29 mouse cellular contexts compared by ENCODE assay signal in genomic region chr5:38707364-38708075, GRCm38 (mm10). TPM values are rescaled to one million over a fixed set of nuclear protein-coding genes. Genes with fewer than 3 reads are reported as not detected.
DNase-seq lines count a peak whose midpoint lies in the region; ATAC-seq lines count a peak whose summit lies in the region.
"Had no signal": no experiment of that assay in that cellular context is flagged by ENCODE, and none has a peak within 500 bp of the region (broad histone marks: within the 10 kb centered on the region; RNA-seq: fewer than 3 reads in every experiment).

No protein-coding gene starts in this region.

- H3K27me3 ChIP-seq in forebrain, embryonic 14.5 days (replicated peaks; ENCODE audit: control insufficient read depth, insufficient read depth, low read length) = no peaks in the 10 kb centered on the region
- H3K27me3 ChIP-seq in forebrain, embryonic 10.5 days (ENCODE audit: poor library complexity, severe bottlenecking) = no peaks in the 10 kb centered on the region
- H3K27me3 ChIP-seq: embryonic facial prominence, embryonic 15.5 days; hindbrain, embryonic 15.5 days; limb, embryonic 13.5 days; lung, embryonic 15.5 days; midbrain, embryonic 15.5 days; neural tube, embryonic 15.5 days; stomach, embryonic 15.5 days had no signal

- H3K4me1 ChIP-seq in forebrain, embryonic 14.5 days (ENCODE audit: control insufficient read depth, insufficient read depth, low read length) = no peaks in the 10 kb centered on the region
- no peaks in the 10 kb centered on the region for H3K4me1 ChIP-seq in forebrain, embryonic 10.5 days
- H3K4me1 ChIP-seq: embryonic facial prominence, embryonic 15.5 days; hindbrain, embryonic 10.5 days; hindbrain, embryonic 15.5 days; limb, embryonic 13.5 days; lung, embryonic 15.5 days; midbrain, embryonic 15.5 days; neural tube, embryonic 15.5 days; stomach, embryonic 15.5 days had no signal

- no peak overlapping the region for H3K4me2 ChIP-seq in forebrain, embryonic 14.5 days (ENCODE audit: low read length)
- H3K4me2 ChIP-seq: embryonic facial prominence, embryonic 15.5 days; hindbrain, embryonic 15.5 days; limb, embryonic 13.5 days; liver, embryonic 11.5 days; lung, embryonic 15.5 days; midbrain, embryonic 15.5 days; neural tube, embryonic 15.5 days; stomach, embryonic 15.5 days had no signal

- peak; percentile 75; the same call in 1 of the 2 replicates for ATAC-seq in forebrain, embryonic 14.5 days
- peak; percentile 65 for ATAC-seq in common myeloid progenitor, adult 5-6 weeks (replicated peaks; ENCODE audit: low read depth, poor library complexity, severe bottlenecking)
- peak; percentile 86 for ATAC-seq in megakaryocyte, adult 5-6 weeks (ENCODE audit: poor library complexity, severe bottlenecking)
- ATAC-seq in erythroblast, adult 5-6 weeks (replicated peaks; ENCODE audit: low FRiP score, poor library complexity, severe bottlenecking) = no peak
- ATAC-seq: inflammation-experienced regulatory T-cells, adult 6 months; midbrain, embryonic 15.5 days had no signal

- no peaks in the 10 kb centered on the region for H3K9me3 ChIP-seq in forebrain, embryonic 14.5 days (replicated peaks; ENCODE audit: control insufficient read depth, low read length)
- no peaks in the 10 kb centered on the region for H3K9me3 ChIP-seq in forebrain, embryonic 10.5 days
- H3K9me3 ChIP-seq: embryonic facial prominence, embryonic 15.5 days; hindbrain, embryonic 10.5 days; hindbrain, embryonic 15.5 days; lung, embryonic 15.5 days; midbrain, embryonic 15.5 days; neural tube, embryonic 15.5 days; stomach, embryonic 15.5 days had no signal

- no peaks in the 10 kb centered on the region for H3K36me3 ChIP-seq in forebrain, embryonic 14.5 days (ENCODE audit: control insufficient read depth, insufficient read depth, low read length)
- no peaks in the 10 kb centered on the region for H3K36me3 ChIP-seq in forebrain, embryonic 10.5 days (replicated peaks)
- H3K36me3 ChIP-seq: embryonic facial prominence, embryonic 15.5 days; hindbrain, embryonic 10.5 days; hindbrain, embryonic 15.5 days; limb, embryonic 13.5 days; lung, embryonic 15.5 days; midbrain, embryonic 15.5 days; neural tube, embryonic 15.5 days; stomach, embryonic 15.5 days had no signal

- WGBS in forebrain, embryonic 14.5 days = 75% methylated on average over 7 of the region's 7 CpGs
- WGBS in forebrain, embryonic 10.5 days = 81% methylated on average over 7 of the region's 7 CpGs

- peak; percentile 42 for DNase-seq in forebrain, embryonic 14.5 days (ENCODE audit: low spot score)
- DNase-seq in forebrain, embryonic 10.5 days (ENCODE audit: extremely low spot score, low spot score) = no peak
- peak; percentile 18 for DNase-seq in Muller cell, postnatal 12 days (ENCODE audit: inconsistent ontology term)
- no peak for DNase-seq in gastrocnemius, postnatal 14 days
- no peak for DNase-seq in cerebellum, postnatal 14 days
- DNase-seq: adrenal gland, postnatal 25 days; cerebellum, adult 8-10 months; gastrocnemius, postnatal 36 days; heart, postnatal 14 days; kidney, adult 2 months; kidney, postnatal 36 days; lung, postnatal 4 days; right cerebral cortex, postnatal 25 days; thymus, postnatal 25 days had no signal

- H3K27ac ChIP-seq in forebrain, embryonic 14.5 days (ENCODE audit: low read depth, low read length) = no peak overlapping the region
- H3K27ac ChIP-seq in forebrain, embryonic 10.5 days = no peak overlapping the region
- H3K27ac ChIP-seq: embryonic facial prominence, embryonic 15.5 days; hindbrain, embryonic 10.5 days; hindbrain, embryonic 15.5 days; layer of hippocampus, adult 2 months; limb, embryonic 13.5 days; lung, embryonic 15.5 days; midbrain, embryonic 15.5 days; neural tube, embryonic 15.5 days; stomach, embryonic 15.5 days had no signal

- no peak overlapping the region for H3K9ac ChIP-seq in forebrain, embryonic 14.5 days (ENCODE audit: low read length)
- H3K9ac ChIP-seq: embryonic facial prominence, embryonic 15.5 days; hindbrain, embryonic 15.5 days; limb, embryonic 13.5 days; lung, embryonic 15.5 days; midbrain, embryonic 15.5 days; neural tube, embryonic 15.5 days; stomach, embryonic 15.5 days had no signal

- no peak overlapping the region for H3K4me3 ChIP-seq in forebrain, embryonic 14.5 days (ENCODE audit: low read depth, low read length)
- no peak overlapping the region for H3K4me3 ChIP-seq in forebrain, embryonic 10.5 days
- H3K4me3 ChIP-seq: embryonic facial prominence, embryonic 15.5 days; hindbrain, embryonic 10.5 days; hindbrain, embryonic 15.5 days; layer of hippocampus, adult 2 months; limb, embryonic 13.5 days; lung, embryonic 15.5 days; midbrain, embryonic 15.5 days; neural tube, embryonic 15.5 days; stomach, embryonic 15.5 days had no signal

- intact Hi-C loops in gastrocnemius, postnatal 14 days (cut with DNase I; ENCODE audit: low total_unique reads) = no loop called here

RNA-seq across cellular contexts. Expression of gene Zfp518b, which starts 22.9 kb away (rescaled TPM):
- 39.4 and 45.8 TPM in 2 replicates for polyA plus RNA-seq in forebrain, embryonic 14.5 days (2014; fragmentation: Nextera tagmentation; extraction: Ambion mirVana)
- polyA plus RNA-seq in forebrain, embryonic 10.5 days (2016; fragmentation: Nextera tagmentation; extraction: Ambion mirVana) = 42.0 and 43.4 TPM in 2 replicates
- 4.7 and 5.8 TPM in 2 replicates for total RNA-seq in common myeloid progenitor, adult 5-6 weeks (2017)
- total RNA-seq in megakaryocyte, adult 5-6 weeks (2015) = 5.2 and 12.5 TPM in 2 replicates
- total RNA-seq in megakaryocyte, adult 5-6 weeks (2017) = 4.3 and 7.4 TPM in 2 replicates
- 1 to 10 TPM; 3.2 to 3.3 TPM for total RNA-seq in gastrocnemius, postnatal 14 days (2021)
- 0.19 and 2.5 TPM in 2 replicates for total RNA-seq in erythroblast, adult 5-6 weeks (2015; ENCODE audit: low replicate concordance)
- total RNA-seq in erythroblast, adult 5-6 weeks (2017; ENCODE audit: low replicate concordance) = 0.98 and 1.0 TPM in 2 replicates
- total RNA-seq: MEL had no signal

Comparison
In these comparisons a context has a peak if more than half of its experiments do, and no peak if none do; other contexts are left out.
1. DNase-seq: peak in forebrain, embryonic 14.5 days (single experiment) and Muller cell, postnatal 12 days (single experiment); none in forebrain, embryonic 10.5 days (single experiment), gastrocnemius, postnatal 14 days (single experiment) and cerebellum, postnatal 14 days (0 of 2).